Mouse (Mus musculus): ENCODE data around the gene Lpar5.
"Not testable (repeated sequence)": the region's sequence is repeated elsewhere in the genome, so short reads cannot be mapped to it uniquely, and the experiment has no call there.

Lpar5 gene

DNA sequence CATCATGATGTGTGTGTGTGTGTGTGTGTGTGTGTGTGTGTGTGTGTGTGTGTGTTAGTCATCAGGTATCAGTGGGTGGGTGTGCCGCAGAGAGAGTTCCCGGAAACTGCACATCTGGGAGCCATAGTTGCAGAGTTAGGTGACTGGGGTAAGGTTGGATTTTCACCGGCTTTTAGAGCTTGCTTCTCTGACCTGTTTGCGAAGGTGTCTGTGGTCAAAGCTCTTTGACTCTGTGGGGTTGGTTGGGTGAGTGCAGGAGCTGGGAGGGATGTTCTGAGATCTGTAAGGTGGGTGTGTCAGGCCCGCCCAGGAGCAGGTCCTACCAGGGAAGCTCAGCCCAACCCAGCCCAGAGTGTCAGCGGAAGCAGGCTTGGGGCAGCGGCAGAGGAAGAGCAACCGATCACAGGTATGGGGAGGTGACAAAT lies at the start of gene Lpar5:
TSS of gene Lpar5 (plus strand) at position 350 of the 425 bp plus-strand sequence.
- DNase-seq (ENCODE audit: low spot score in 2 of 2), result no peak

DNA sequence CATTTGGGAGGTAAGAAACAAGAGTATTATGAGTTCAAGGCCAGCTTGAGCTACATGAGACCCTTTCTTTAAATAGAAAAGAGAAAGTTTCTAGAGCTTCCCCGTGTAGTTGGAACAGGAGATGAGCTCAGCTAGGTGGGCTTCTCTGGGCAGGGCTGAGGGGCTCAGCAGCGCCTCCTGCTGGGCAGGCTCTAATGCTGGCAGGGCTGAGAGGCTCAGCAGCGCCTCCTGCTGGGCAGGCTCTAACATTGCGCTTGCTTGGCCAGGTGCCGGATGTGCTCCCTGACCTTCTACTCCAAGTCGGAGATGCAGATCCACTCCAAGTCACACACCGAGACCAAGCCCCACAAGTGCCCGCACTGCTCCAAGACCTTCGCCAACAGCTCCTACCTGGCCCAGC lies 37.2 kb upstream of the Lpar5 start:
- peak in 1 of 2 experiments; percentile 41 for DNase-seq (ENCODE audit: low spot score in 2 of 2)

GRCm38 (mm10) chr6:125031604-125032003 lies 36.1 kb upstream of the Lpar5 start:
- no peak for DNase-seq (ENCODE audit: low spot score in 2 of 2)

DNA sequence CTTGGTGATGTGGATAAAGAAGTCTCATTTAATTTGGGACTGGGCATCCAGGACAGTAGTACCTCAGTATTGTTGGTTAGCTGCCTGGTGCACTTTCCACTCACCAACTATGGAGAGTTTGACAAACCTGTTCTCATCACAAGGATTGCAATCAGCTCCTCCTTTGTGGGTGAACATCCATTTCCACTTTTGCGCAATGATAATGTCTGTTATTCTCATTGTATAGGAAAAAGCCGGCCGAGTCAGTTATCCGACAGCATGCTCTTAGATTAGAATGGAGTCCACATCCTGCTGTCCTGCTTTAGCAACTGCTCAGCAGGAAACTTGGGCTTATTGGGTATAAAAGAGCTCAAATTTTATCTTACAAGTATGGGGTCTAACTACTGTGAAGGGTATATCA lies 29.1 kb upstream of the Lpar5 start:
- DNase-seq (ENCODE audit: low spot score in 2 of 2), result no peak

DNA sequence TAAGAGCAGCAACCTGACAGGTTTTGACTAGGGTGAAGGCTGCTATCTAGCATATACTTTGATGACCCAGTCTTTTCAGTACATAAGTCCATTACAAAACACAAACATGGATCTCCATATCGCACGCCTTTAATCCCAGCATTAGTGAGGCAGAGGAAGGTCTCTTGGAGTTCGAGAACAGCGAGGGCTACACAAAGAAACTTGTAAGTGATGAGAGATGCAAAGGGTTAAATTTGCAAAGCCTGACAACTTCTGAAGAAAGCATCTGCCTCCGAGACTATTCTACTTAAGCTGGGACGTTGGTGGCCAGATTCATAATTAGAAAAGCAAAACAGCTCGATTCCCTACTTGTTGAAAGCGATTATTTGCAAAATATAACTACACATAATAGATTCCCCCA lies 28.6 kb upstream of the Lpar5 start:
- no peak for DNase-seq (ENCODE audit: low spot score in 2 of 2)

DNA sequence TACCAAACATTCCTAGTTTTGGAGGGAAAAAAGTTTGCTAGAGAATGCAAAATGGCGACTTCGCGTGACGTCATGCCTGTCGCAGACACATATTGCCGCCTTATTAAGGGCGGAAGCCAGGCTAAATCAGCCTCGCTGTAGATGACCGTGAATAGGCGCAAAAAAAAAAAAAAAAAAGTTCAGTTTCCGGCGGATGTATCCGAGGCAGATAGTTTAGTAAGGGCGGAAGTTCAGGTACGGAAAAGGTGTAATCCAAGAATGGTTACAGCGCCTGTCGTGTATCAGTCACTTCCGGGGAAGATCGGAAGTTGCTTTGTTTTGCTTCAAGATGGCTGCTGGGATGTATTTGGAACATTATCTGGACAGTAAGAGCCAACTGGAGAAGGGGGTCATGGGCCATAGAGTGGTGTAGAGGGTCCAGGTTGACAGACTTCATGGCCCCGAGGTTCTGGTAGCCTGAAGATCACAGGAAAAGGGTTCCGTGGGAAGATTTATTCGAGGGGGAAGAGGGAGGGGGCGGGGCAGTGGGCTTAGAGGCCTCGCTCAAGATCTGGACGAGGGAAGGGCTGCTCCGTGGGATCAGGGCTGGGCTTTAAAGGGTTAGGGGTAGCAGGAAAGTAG lies 28.1 kb upstream of the Lpar5 start, which contains the start of gene Ing4:
TSS of gene Ing4 (plus strand) at position 228 of the 621 bp plus-strand sequence.
- peak; percentile 84 to 89 for DNase-seq (ENCODE audit: low spot score in 2 of 2)

DNA sequence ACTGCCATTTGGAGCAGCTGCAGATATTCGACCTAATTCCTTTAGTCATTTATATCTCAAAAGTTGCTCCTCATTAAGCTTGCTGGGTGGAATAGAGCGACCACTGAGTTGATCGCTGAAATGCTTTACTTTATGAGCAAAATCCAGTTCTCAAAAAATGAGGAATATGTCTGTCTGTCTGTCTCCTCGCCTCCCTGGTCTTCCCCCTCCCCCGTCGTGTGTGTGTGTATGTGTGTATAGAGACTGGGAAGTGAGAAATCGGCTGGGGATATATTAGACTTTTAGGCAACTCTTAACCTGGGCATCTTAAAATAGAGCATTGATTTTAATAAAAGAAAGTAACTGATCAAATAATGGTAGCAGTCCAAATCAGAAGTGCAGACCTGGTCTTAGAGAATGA lies 27.5 kb upstream of the Lpar5 start:
- no peak for DNase-seq (ENCODE audit: low spot score in 2 of 2)

DNA sequence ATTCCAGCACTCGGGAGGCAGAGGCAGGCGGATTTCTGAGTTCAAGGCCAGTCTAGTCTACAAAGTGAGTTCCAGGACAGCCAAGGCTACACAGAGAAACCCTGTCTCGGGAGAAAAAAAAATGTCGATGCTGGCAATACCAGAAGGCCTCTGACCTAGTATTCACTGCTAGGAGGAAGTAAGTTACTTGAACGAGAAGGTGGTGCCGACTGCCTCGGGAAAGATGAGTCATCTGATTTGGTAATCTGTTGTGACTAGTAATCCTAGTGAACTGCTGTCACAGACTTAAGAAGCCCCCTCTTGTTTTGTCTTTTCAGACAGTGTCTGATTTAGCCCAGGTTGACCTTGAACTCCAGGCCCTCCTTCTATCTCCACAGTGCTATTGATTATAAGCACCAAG lies 26.7 kb upstream of the Lpar5 start:
- DNase-seq (ENCODE audit: low spot score in 2 of 2), result no peak

- no peak for DNase-seq (ENCODE audit: low spot score in 2 of 2)
Observed at GRCm38 (mm10) chr6:125042081-125042480, 25.6 kb upstream of the Lpar5 start.

GRCm38 (mm10) chr6:125046691-125047090 lies 21.0 kb upstream of the Lpar5 start:
- DNase-seq (ENCODE audit: low spot score in 2 of 2), result peak; percentile 67 to 82

DNA sequence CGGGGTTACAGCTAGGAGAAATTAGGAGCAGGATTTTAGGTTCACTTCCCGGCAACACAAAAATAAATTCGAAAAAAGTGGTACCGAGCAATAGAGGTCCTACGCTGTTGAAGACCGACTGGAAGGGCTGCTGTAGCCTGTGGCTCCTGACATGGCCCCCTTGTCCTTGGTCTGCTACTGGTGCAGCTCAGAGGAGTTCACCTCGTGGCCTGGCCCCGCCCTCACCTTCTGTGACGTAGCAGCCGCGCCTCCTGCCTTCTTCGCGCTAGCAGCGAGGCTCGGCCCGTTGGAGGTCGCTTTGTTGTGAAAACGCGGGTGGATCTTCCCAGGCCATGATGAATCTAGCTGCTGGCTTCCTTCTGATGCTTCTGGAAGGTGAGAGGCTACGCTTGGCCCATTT lies 18.0 kb upstream of the Lpar5 start, which contains the start of gene Acrbp:
TSS of gene Acrbp (plus strand) at position 12 of the 400 bp plus-strand sequence.
- no peak for DNase-seq (ENCODE audit: low spot score in 2 of 2)

DNA sequence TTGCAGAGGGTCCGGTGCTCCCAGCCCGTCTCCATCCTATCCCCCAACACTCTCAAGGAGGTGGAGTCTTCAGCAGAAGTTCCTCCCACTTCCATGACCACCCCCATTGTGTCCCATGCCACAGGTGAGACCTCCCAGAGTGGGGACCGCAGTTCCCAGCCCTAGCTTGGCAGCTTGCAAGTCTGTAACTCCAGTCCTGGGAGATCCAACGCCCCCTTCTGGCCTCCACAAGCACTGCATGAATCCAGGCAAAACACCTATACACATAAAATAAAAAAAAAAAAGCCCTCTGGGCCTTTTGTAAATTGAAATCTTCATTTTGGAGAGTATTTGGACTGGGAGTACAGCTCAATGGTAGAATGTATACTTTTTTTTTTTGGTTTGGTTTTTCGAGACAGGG lies 16.5 kb upstream of the Lpar5 start:
- no peak for DNase-seq (ENCODE audit: low spot score in 2 of 2)

GRCm38 (mm10) chr6:125061493-125061892 lies 6.2 kb upstream of the Lpar5 start:
- DNase-seq (ENCODE audit: low spot score in 2 of 2), result no peak

- no peak for DNase-seq (ENCODE audit: low spot score in 2 of 2)
Observed at GRCm38 (mm10) chr6:125062511-125062910, 5.2 kb upstream of the Lpar5 start.

- DNase-seq (ENCODE audit: low spot score in 2 of 2), result no peak
Observed at GRCm38 (mm10) chr6:125063906-125064305, 3.8 kb upstream of the Lpar5 start.

DNA sequence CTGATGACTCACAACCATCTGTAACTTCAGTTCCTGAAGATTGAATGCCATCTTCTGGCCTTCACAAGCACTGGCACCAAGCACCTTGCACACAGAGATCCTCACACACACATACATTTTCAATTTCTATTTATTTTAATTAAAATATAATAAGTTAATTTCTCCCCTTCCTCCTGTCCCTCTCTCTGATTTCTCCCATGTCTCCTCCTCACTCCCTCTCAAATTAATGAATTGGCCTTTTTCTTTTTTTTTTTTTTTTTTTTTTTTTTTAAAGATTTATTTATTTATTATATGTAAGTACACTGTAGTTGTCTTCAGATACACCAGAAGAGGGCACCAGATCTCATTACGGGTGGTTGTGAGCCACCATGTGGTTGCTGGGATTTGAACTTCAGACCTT lies 2.5 kb upstream of the Lpar5 start:
- not testable (repeated sequence) for DNase-seq (ENCODE audit: low spot score in 2 of 2)

DNA sequence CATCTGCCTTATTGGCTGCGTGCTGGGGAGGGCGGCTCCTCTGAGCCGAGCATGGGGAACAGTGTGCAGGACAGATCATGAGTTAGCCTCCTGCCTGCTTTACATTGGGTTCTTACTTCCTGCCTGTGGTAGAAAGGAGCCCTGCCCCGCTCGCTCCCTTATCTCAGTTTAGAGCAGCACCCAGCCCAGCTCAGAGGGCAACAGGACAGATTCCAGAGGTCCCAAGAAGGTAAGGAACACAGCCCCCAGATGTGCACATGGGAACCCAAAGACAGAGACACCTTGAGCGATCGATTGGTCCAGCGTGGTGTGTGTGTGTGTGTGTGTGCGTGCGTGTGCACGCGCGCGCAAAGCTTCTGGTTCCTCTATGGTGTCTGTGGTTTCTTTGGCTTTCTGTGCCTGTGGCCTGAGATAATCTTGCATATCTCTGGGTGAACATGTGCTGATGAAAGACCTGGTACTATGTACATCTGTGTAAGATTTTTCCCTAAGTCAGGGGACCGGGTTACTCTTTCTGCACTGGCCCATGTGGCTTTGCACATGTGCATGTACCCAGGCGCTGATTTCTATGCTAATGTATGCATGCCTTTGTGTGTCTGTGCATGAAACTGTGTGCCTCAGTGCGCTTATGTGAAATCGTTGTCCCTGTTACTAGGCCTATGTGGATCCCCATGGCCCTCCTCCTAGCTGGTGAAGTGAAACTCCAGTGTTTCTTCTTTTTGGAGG lies 3.6 kb downstream of the Lpar5 start:
- DNase-seq (ENCODE audit: low spot score in 2 of 2), result no peak

DNA sequence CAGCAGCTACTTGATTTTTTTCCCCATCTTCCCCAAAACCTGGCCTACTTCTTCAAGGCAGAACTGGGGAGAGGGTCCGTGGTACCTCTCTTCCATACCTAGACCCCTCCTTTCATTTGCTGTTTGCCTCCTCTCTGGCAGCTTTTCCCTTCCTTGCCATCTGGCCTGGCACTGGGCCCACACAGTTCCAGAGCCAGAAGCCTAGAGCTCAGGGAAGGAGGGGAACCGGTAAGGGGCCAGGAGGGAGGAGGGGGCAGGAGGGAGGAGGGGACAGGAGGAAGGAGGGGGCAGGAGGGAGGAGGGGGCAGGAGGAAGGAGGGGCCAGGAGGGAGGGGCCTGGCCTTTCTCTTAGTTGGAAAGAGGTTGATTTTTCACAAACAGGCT lies 4.2 kb downstream of the Lpar5 start:
- no peak for DNase-seq (ENCODE audit: low spot score in 2 of 2)

GRCm38 (mm10) chr6:125073825-125074224 lies 6.1 kb downstream of the Lpar5 start:
- no peak for DNase-seq (ENCODE audit: low spot score in 2 of 2)

- DNase-seq (ENCODE audit: low spot score in 2 of 2), result no peak
Observed at GRCm38 (mm10) chr6:125081394-125081793, 13.7 kb downstream of the Lpar5 start.

- peak; percentile 87 to 92 for DNase-seq (ENCODE audit: low spot score in 2 of 2)
Observed at GRCm38 (mm10) chr6:125081797-125082560, 14.3 kb downstream of the Lpar5 start.

- no peak for DNase-seq (ENCODE audit: low spot score in 2 of 2)
Observed at GRCm38 (mm10) chr6:125082801-125083386, 15.2 kb downstream of the Lpar5 start.

Data from urinary bladder, postnatal 4 days (tissue).